Mouse (Mus musculus): Measurements from ENCODE around the gene Diaph3.

- TF ChIP-seq TBP (conservative IDR thresholded peaks at IDR 0.05; ENCODE audit: low read depth, low read length), result no peak
- TF ChIP-seq SIN3A (IDR thresholded peaks at IDR 0.05; ENCODE audit: low read length), result no peak
- TF ChIP-seq E2F4 (IDR thresholded peaks at IDR 0.05; ENCODE audit: insufficient replicate concordance, low read depth, low read length), result no peak
- no peak for TF ChIP-seq JUN (IDR thresholded peaks at IDR 0.05; ENCODE audit: insufficient read depth, low read depth, low read length)
- no peak for TF ChIP-seq CTCF (conservative IDR thresholded peaks at IDR 0.05 in 1 of 2, IDR thresholded peaks at IDR 0.05 in 1 of 2; ENCODE audit: low read depth in 2 of 2, low read length in 2 of 2)
- TF ChIP-seq POLR2AphosphoS2 (IDR thresholded peaks at IDR 0.05; ENCODE audit: low read depth, low read length), result no peak
- TF ChIP-seq POLR2A (IDR thresholded peaks at IDR 0.05; ENCODE audit: low read depth, low read length), result no peak
- TF ChIP-seq HCFC1 (IDR thresholded peaks at IDR 0.05; ENCODE audit: low read depth, low read length), result no peak
- TF ChIP-seq ZMIZ1 (IDR thresholded peaks at IDR 0.05; ENCODE audit: low read depth, low read length), result no peak
- TF ChIP-seq JUND (conservative IDR thresholded peaks at IDR 0.05; ENCODE audit: low read depth, low read length), result no peak
- no peak for TF ChIP-seq EP300 (IDR thresholded peaks at IDR 0.05; ENCODE audit: low read length)
- no peak for TF ChIP-seq ZNF384 (IDR thresholded peaks at IDR 0.05; ENCODE audit: low read depth, low read length)
- TF ChIP-seq ETS1 (conservative IDR thresholded peaks at IDR 0.05; ENCODE audit: low read depth, low read length), result no peak
- no peak for TF ChIP-seq MAX (IDR thresholded peaks at IDR 0.05; ENCODE audit: low read length)
These were observed 17.9 kb downstream of the Diaph3 start for GRCm38 (mm10) chr14:87123091-87123490.
